Mouse (Mus musculus) urinary bladder, postnatal 25 days (tissue): ENCODE data around the gene Srp68.

Experiments
- DNase-seq: peaks from one replicate; pipeline ENCODE4 v3.0.0; 2022; ENCODE audit warnings: low spot score

Srp68 gene

GRCm38 (mm10) chr11:116274045-116274666, at the start of gene Srp68:
TSS of gene Srp68 (minus strand) at chr11:116274217.
- peak; percentile 89 for DNase-seq

- DNase-seq = peak; percentile 97
These were observed 45.0 kb upstream of the Srp68 start for GRCm38 (mm10) chr11:116318719-116319659.

- DNase-seq = no peak
These were observed 38.3 kb upstream of the Srp68 start for GRCm38 (mm10) chr11:116312359-116312758.

- no peak for DNase-seq
These were observed 37.2 kb upstream of the Srp68 start for GRCm38 (mm10) chr11:116311169-116311568.

DNA sequence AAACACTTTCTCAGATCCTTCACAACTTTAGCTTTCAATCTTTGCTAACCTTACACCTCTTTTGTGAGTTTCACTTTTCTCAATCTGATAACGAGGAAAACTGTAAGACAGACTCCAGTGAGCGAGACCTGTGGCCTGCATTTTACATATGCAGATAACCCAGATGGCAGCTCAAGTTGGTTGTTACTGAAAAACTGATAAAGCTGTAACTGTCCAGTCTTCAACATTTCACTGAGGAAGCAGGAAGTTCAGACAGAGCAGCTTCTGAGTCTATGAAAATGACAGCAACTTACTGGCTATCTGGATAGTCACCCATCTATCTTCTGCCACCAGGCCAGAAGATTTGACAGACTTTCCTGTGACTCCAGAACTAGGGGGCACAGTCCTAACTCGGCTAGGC, 35.6 kb upstream of the Srp68 start:
- no peak for DNase-seq

- no peak for DNase-seq
These were observed 33.9 kb upstream of the Srp68 start for GRCm38 (mm10) chr11:116307762-116308531.

- DNase-seq = no peak
These were observed 33.2 kb upstream of the Srp68 start, which contains the start of gene Exoc7 for GRCm38 (mm10) chr11:116307019-116307725. TSS of gene Exoc7 (minus strand) at chr11:116307233.

DNA sequence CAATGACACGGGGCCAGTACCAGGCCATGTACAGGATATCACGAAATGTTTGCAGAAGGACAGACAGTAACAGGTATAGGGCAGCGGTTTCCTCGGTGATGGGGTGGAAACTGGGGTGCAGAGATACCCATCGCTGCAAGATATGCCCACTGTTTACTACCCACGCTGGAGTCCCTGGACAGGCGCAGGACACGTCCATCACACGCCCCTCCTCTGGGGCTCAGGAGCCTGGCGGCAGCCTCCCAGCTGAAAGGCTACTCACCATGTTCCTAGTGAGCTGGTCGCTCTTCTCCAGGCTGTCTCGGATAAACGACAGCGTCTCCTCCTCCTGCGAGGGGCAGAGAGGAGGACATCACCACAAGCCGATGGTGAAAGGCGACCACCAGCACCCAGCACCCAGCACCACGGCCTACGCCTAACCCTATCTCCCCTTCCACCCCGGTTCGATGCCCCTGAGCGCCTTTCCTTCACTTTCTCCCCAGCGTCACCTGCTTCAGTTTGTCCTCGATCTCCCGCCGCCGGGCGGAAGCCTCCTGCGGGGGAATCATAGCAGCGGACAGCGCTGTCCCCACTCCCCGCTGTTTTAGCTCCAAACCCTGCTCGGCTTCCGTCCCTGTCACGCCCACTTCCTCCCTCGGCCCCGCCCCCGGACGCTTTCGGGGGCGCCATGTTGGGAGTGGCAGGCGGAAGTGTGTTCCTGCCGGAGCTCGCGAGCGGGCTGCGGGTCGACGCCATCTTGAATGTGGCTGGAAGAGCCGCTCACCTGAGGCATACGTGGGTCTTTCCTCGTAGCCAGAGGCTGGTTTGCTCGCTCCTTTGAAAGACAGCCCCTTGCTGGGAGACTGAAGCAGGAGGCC, 32.3 kb upstream of the Srp68 start:
- peak; percentile 89 for DNase-seq

DNA sequence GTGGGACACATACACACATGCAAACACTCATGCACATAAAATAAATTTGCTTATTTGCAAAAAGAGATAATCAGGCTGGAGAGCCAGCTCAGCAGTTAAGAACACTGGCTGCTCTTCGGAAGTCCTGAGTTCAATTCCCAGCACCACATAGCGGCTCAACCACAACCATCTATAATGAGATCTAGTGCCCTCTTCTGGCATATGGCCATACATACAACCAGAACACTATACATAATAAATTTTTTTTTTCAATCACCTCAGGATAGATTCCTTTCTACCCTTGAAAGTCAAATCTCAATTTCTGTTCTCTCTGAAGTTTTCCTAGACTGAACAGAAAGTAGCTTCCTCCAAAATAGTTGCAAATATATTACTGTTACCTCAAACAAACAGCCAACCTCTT, 31.4 kb upstream of the Srp68 start:
- no peak for DNase-seq

- DNase-seq = no peak
These were observed 24.6 kb upstream of the Srp68 start for GRCm38 (mm10) chr11:116298621-116299020.

DNA sequence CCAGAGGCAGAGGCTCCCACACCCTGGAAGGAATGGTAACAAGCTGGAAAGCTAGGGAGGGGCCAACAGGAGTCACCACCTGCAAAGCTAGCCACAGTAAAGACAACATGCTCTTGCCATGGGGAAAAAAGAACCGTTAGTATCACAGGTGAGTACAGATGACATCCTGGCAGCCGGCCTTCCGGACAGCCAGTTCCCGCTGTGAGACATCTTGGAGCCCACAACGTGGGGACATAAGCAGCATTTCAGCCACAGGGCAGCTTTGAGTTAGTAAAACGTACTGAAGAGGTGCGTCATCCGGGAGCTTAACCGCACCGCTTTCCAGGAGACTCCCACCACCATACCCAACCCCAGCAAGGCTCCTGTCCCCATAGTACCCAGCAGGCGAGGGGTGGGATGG, 24.2 kb upstream of the Srp68 start:
- DNase-seq = no peak

DNA sequence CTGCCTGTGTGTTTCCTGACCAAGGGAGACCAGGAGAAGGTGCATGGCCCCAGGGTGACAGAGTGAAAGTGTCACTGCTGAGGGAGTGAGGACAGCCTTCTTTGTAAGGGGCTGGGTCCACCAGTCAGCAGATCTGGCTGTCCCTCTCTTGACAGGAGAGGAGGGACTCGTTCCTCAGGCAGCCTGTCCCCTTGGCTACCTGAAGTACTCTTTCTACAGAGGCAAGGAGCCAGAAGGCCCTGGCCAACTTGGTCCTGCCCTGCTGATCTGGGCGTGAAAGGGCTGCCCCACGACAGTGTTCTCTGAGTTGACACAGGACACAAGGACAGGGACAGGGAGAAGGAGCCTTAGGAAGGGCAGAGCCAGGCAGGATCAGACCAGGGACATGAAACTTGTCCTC, 23.0 kb upstream of the Srp68 start:
- DNase-seq = no peak

- no peak for DNase-seq
These were observed 22.2 kb upstream of the Srp68 start for GRCm38 (mm10) chr11:116296191-116296734.

DNA sequence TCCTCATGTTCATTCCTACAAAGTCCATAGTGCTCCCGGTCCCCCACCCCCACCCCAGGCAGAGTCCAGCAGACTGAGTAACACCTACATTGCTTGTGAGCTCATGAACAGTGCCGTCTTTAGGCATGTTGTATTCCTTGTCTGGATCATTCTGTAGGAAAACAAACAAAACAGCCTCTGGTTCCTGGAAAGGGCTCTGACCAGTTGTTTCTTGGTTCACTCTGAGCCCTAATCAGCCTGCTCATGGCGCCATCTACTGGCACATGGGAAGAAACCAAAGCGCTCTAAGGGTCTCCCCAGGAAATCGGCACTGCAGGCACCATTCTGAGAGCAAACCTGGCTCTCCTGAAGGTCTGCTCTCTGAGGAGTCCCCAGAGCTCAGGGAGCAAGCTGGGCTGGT, 20.3 kb upstream of the Srp68 start:
- DNase-seq = peak; percentile 42

- DNase-seq = no peak
These were observed 19.6 kb upstream of the Srp68 start for GRCm38 (mm10) chr11:116293538-116294137.

DNA sequence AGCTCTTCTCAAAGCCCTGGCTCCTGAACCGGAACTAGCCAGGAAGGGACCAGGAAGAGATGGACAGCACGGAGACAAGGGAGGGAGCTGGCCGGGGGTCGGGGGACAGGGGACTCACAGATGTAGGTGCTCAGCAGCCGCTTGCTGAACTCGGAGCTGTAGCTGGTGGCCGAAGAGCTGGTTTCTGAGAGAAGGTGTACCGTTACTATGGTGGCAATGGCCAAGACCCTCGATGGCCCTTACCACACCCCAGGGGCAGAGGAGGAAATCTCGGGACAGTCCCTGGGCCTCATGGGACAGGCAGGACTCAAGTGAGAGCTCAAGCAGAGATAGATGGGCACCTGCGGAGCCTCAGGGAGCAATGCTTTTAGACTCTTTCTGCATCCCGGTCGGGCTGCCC, 18.4 kb upstream of the Srp68 start:
- no peak for DNase-seq

DNA sequence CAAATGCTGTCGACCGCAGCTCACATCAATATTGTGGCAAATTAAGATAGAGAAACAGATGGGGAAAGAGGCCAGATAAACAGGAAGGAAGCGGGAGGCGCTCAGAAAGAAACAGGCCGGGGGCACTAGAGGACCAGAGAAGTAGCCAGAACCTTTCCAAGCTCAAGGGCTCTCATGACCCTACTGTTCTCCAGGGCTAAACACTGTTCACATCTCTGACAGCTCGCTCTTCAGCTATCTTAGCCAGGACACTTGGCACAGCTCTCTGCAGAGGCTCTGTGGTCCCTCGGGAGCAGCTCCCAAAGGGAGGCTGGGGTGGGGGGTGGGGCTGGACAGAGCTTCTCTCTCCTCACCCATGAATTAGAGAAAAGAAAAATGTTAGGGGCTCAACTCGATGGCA, 16.5 kb upstream of the Srp68 start:
- DNase-seq = no peak

- DNase-seq = no peak
These were observed 13.3 kb upstream of the Srp68 start for GRCm38 (mm10) chr11:116287351-116287750.

DNA sequence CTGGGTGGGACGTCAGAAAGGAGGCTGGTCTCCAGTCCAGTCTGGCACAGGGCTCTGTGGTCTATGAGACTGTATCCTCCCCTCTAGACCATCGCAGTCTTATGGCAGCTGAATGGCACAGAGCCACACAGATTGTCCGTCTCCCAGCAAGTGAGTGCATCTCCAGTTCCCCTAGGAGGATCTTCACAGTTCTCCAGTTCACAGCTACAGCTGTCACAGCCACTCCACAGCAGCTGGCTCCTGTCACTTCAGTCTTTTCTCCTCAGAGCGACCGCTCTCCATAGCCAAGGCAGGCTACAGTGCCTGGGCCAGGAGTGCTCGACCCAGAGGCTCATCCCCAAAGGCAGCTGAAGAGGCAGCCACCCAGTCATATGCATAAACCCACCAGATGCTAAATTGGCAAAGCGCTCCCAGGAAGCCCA, 11.8 kb upstream of the Srp68 start:
- no peak for DNase-seq

DNA sequence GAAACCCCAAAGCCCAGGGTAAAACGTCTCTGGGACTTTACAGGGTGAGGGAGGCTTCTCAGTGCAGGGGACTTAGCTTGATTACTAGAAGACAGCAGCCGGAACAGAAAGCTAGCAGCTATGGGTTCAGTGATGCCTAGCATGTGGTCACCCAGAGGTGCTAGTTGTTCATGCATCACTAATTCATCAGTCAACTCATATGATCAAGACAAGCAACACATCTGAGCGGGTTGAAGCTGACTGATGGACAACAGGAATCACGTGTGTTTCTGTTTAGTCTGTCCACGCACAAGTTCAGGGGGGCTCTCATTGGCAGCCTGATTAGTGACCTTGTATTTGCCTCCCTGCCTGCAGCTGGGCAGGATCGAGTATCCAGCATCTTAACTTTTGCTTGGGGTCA, 10.0 kb upstream of the Srp68 start:
- no peak for DNase-seq
